Mouse (Mus musculus) small intestine, adult 2 months (tissue): ENCODE data around the gene Wapl.

ENCODE experiments used
- CTCF ChIP-seq: fragments of 200-500 bp; IDR thresholded peaks from 2 replicates; pipeline ENCODE4 v1.5.1; 2012; ENCODE audit warnings: low read depth, mild to moderate bottlenecking, control low read depth, inconsistent platforms, low read length, moderate library complexity, mixed read lengths; ENCODE audit not compliant: insufficient replicate concordance, insufficient read length; ENCODE audit errors: extremely low read depth
- POLR2A ChIP-seq: fragments of 200-500 bp; IDR thresholded peaks from 2 replicates; pipeline ENCODE4 v1.6.1; 2012; ENCODE audit warnings: low read depth, mild to moderate bottlenecking, control low read depth, inconsistent platforms, low read length, moderate library complexity

DNA sequence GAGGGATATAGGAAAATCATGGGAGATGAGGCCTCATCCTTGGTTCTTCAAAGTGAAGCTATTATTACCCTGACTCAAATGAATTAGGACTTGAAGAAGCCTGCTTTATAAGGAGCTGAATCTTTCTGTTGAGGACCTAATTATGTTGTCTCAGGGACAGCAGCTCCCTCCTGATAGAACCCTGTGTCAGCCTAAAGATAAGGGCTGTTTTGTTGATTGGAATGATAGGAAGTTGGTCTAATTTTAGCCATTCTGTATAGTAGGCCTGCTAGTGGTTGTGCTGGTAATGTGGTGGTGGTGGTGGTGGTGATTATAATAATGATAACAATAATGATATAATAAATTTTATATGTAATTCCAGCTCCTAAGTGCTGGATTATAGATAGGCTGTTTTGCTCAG lies 11.3 kb downstream of the Wapl start:
- no peak for TF ChIP-seq CTCF
- TF ChIP-seq POLR2A = no peak
